23 mouse cellular contexts compared by ENCODE assay signal in genomic region chr10:17214065-17214440, GRCm38 (mm10).
DNase-seq lines count a peak whose midpoint lies in the region; ATAC-seq and TF ChIP-seq lines count a peak whose summit lies in the region.
"Had no signal": no experiment of that assay in that cellular context is flagged by ENCODE, and none has a peak within 500 bp of the region (broad histone marks: within the 10 kb centered on the region; RNA-seq: fewer than 3 reads in every experiment).

No protein-coding gene starts in this region.

- no peak for TF ChIP-seq EP300 in lung, postnatal 0 days (IDR thresholded peaks at IDR 0.05)

- no peaks in the 10 kb centered on the region for H3K27me3 ChIP-seq in intestine, embryonic 14.5 days (replicated peaks; ENCODE audit: control insufficient read depth, insufficient read depth, low read length)
- H3K27me3 ChIP-seq in intestine, embryonic 15.5 days (replicated peaks), result no peaks in the 10 kb centered on the region
- no peaks in the 10 kb centered on the region for H3K27me3 ChIP-seq in lung, postnatal 0 days (replicated peaks; ENCODE audit: insufficient read depth, low read length)
- H3K27me3 ChIP-seq in stomach, embryonic 15.5 days (replicated peaks), result no peaks in the 10 kb centered on the region
- H3K27me3 ChIP-seq: forebrain, embryonic 13.5 days; hindbrain, embryonic 15.5 days; midbrain, embryonic 12.5 days; Patski had no signal

- no peak for DNase-seq in intestine, embryonic 14.5 days (ENCODE audit: low spot score)
- DNase-seq in lung, postnatal 0 days (ENCODE audit: low spot score), result peak; percentile 42
- no peak for DNase-seq in lung, adult 18-20 months
- peak; percentile 49 for DNase-seq in fat pad, adult 2 months (ENCODE audit: extremely low read depth, low read depth, low spot score)
- no peak for DNase-seq in adrenal gland, adult 8-10 months
- no peak for DNase-seq in cerebellum, postnatal 36 days
- DNase-seq: adrenal gland, adult 2 months; cerebellum, adult 18-20 months; cerebellum, postnatal 14 days; gastrocnemius, adult 2 months; heart, postnatal 4 days; kidney, adult 11 months; thymus, postnatal 25 days had no signal

- 0 out of 2 replicates have a peak overlapping the region, but pooled peaks have one; percentile 16 for H3K27ac ChIP-seq in intestine, embryonic 14.5 days (ENCODE audit: low read depth)
- no peak overlapping the region for H3K27ac ChIP-seq in intestine, embryonic 15.5 days
- H3K27ac ChIP-seq in lung, postnatal 0 days (ENCODE audit: low read length), result no peak overlapping the region
- H3K27ac ChIP-seq in stomach, embryonic 15.5 days, result 0 out of 2 replicates have a peak overlapping the region, but pooled peaks have one; percentile 55
- H3K27ac ChIP-seq: gastrocnemius, adult 2 months; heart, embryonic 10.5 days; hindbrain, embryonic 15.5 days; kidney, postnatal 0 days; left cerebral cortex, adult 2 months had no signal

- H3K4me1 ChIP-seq in intestine, embryonic 14.5 days (replicated peaks; ENCODE audit: control insufficient read depth, insufficient read depth, low read length), result peaks cover 9% of the 10 kb centered on the region
- 0 out of 2 replicates have a peak, but pooled peaks cover 4% of the 10 kb centered on the region for H3K4me1 ChIP-seq in intestine, embryonic 15.5 days (replicated peaks)
- 0 out of 2 replicates have a peak, but pooled peaks cover 3% of the 10 kb centered on the region for H3K4me1 ChIP-seq in lung, postnatal 0 days (ENCODE audit: insufficient read depth, low read depth, low read length)
- H3K4me1 ChIP-seq in stomach, embryonic 15.5 days, result no peaks in the 10 kb centered on the region
- H3K4me1 ChIP-seq: heart, embryonic 10.5 days had no signal

- 41% methylated on average over 2 of the region's 2 CpGs for WGBS in intestine, embryonic 14.5 days
- 29% methylated on average over 2 of the region's 2 CpGs for WGBS in intestine, embryonic 15.5 days
- 37% methylated on average over 2 of the region's 2 CpGs for WGBS in lung, postnatal 0 days
- WGBS in stomach, embryonic 15.5 days, result 27% methylated on average over 2 of the region's 2 CpGs

- no peak for TF ChIP-seq CTCF in lung, postnatal 0 days (IDR thresholded peaks at IDR 0.05)

- no peak overlapping the region for H3K4me3 ChIP-seq in intestine, embryonic 14.5 days (ENCODE audit: low read depth, low read length)
- H3K4me3 ChIP-seq in intestine, embryonic 15.5 days (replicated peaks), result no peak overlapping the region
- no peak overlapping the region for H3K4me3 ChIP-seq in lung, postnatal 0 days (ENCODE audit: low read depth, low read length)
- no peak overlapping the region for H3K4me3 ChIP-seq in stomach, embryonic 15.5 days (replicated peaks)
- H3K4me3 ChIP-seq: forebrain, embryonic 13.5 days; gastrocnemius, adult 2 months; heart, embryonic 10.5 days; hindbrain, embryonic 15.5 days; left cerebral cortex, adult 2 months; midbrain, embryonic 12.5 days had no signal

- H3K9ac ChIP-seq in intestine, embryonic 14.5 days (ENCODE audit: low read length), result no peak overlapping the region
- no peak overlapping the region for H3K9ac ChIP-seq in intestine, embryonic 15.5 days
- H3K9ac ChIP-seq in lung, postnatal 0 days (replicated peaks; ENCODE audit: low read depth), result no peak overlapping the region
- H3K9ac ChIP-seq in stomach, embryonic 15.5 days, result no peak overlapping the region
- H3K9ac ChIP-seq: forebrain, embryonic 13.5 days; hindbrain, embryonic 15.5 days; midbrain, embryonic 12.5 days had no signal

- peak overlapping the region; percentile 18; the same call in 1 of the 2 replicates for H3K4me2 ChIP-seq in intestine, embryonic 14.5 days (ENCODE audit: low read length)
- H3K4me2 ChIP-seq in intestine, embryonic 15.5 days (replicated peaks), result no peak overlapping the region
- H3K4me2 ChIP-seq in lung, postnatal 0 days (replicated peaks; ENCODE audit: low read depth, low read length), result no peak overlapping the region
- H3K4me2 ChIP-seq in stomach, embryonic 15.5 days, result no peak overlapping the region; the same call in 1 of the 2 replicates
- H3K4me2 ChIP-seq: forebrain, embryonic 13.5 days; hindbrain, embryonic 15.5 days; midbrain, embryonic 12.5 days had no signal

- no peaks in the 10 kb centered on the region for H3K9me3 ChIP-seq in intestine, embryonic 14.5 days (ENCODE audit: control insufficient read depth, low read length)
- H3K9me3 ChIP-seq in intestine, embryonic 15.5 days, result no peaks in the 10 kb centered on the region
- H3K9me3 ChIP-seq in lung, postnatal 0 days (ENCODE audit: low read length), result no peaks in the 10 kb centered on the region
- no peaks in the 10 kb centered on the region for H3K9me3 ChIP-seq in stomach, embryonic 15.5 days
- H3K9me3 ChIP-seq: forebrain, embryonic 13.5 days; heart, embryonic 10.5 days; hindbrain, embryonic 15.5 days; midbrain, embryonic 12.5 days had no signal

- no peaks in the 10 kb centered on the region for H3K36me3 ChIP-seq in intestine, embryonic 14.5 days (ENCODE audit: control insufficient read depth, insufficient read depth, low read length)
- H3K36me3 ChIP-seq in intestine, embryonic 15.5 days, result no peaks in the 10 kb centered on the region
- no peaks in the 10 kb centered on the region for H3K36me3 ChIP-seq in lung, postnatal 0 days (ENCODE audit: insufficient read depth, low read length)
- H3K36me3 ChIP-seq in stomach, embryonic 15.5 days, result no peaks in the 10 kb centered on the region
- H3K36me3 ChIP-seq: heart, embryonic 10.5 days; hindbrain, embryonic 15.5 days; midbrain, embryonic 12.5 days had no signal

- no peak for ATAC-seq in intestine, embryonic 14.5 days (replicated peaks; ENCODE audit: low FRiP score, low TSS enrichment, low read depth)
- ATAC-seq in intestine, embryonic 15.5 days, result no peak
- no peak for ATAC-seq in lung, postnatal 0 days
- no peak; the same call in 1 of the 2 replicates for ATAC-seq in stomach, embryonic 15.5 days (ENCODE audit: insufficient read depth, low FRiP score, low read depth)
- ATAC-seq: CD4-positive, CD25-positive, alpha-beta regulatory T cell, adult 4 months; Patski had no signal

Comparison
In these comparisons a context has a peak if more than half of its experiments do, and no peak if none do; other contexts are left out.
1. DNase-seq: peak in lung, postnatal 0 days (single experiment) and fat pad, adult 2 months (single experiment); none in intestine, embryonic 14.5 days (single experiment), lung, adult 18-20 months (0 of 2), adrenal gland, adult 8-10 months (single experiment) and cerebellum, postnatal 36 days (0 of 2).
2. H3K27ac ChIP-seq: peak in intestine, embryonic 14.5 days (single experiment) and stomach, embryonic 15.5 days (single experiment); none in intestine, embryonic 15.5 days (single experiment) and lung, postnatal 0 days (single experiment).